Mouse (Mus musculus): ENCODE results near the gene Utrn. TPM values are rescaled to one million over a fixed set of nuclear protein-coding genes. Genes with fewer than 3 reads are reported as not detected.
A peak's percentile ranks its signal among the peaks of the same experiment; 100 is the strongest.

Utrn gene
- total and polyA plus RNA-seq, 2 experiments from 2014 or later: 48.4 to 61.6 TPM

DNA sequence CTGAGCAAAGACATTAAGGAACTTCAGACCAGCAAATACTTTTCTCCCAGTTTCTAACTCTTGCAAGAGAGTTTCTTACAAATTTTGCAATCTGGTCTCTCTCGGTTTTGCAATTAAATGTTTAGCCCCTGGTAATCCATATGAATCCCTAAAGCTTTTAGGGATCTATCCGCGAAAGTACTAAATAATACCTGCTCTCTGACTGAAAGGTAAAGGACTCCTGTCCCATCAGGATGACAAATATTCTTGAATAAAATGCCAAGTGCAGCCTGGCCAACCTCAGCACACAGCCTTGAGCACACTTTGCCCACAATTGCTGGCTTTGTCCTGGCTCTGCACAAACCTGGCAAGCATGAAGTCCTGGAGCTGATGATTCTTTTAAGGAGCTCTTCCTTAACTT lies 41.9 kb downstream of the Utrn start:
- Histone ChIP-seq H3K36me3 (replicated peaks; ENCODE audit: control insufficient read depth, insufficient read depth, low read length) (no peaks in the 10 kb centered on the region), H3K9ac (replicated peaks; ENCODE audit: low read depth, low read length) (no peak overlapping the region), H3K27me3 (ENCODE audit: control insufficient read depth, insufficient read depth, low read length) (no peaks in the 10 kb centered on the region), H3K4me3 (ENCODE audit: low read depth, low read length) (no peak overlapping the region), H3K4me1 (ENCODE audit: control insufficient read depth, insufficient read depth) (peaks cover 41% of the 10 kb centered on the region), H3K27ac (ENCODE audit: low read depth) (peak overlapping the region; percentile 43), H3K4me2 (ENCODE audit: low read depth, low read length) (no peak overlapping the region), H3K9me3 (replicated peaks; ENCODE audit: control insufficient read depth, low read length) (no peaks in the 10 kb centered on the region)
- WGBS: 78% methylated on average over 3 of the region's 3 CpGs
- ATAC-seq (ENCODE audit: insufficient read depth, low read depth): no peak
- no peak for DNase-seq (ENCODE audit: low spot score)
- TF ChIP-seq CTCF (IDR thresholded peaks at IDR 0.05; ENCODE audit: low read depth) (no peak), EP300 (IDR thresholded peaks at IDR 0.05; ENCODE audit: low read depth) (no peak)

- Histone ChIP-seq H3K9me3 (replicated peaks; ENCODE audit: control insufficient read depth, low read length) (no peaks in the 10 kb centered on the region), H3K4me3 (ENCODE audit: low read depth, low read length) (no peak overlapping the region), H3K4me1 (ENCODE audit: control insufficient read depth, insufficient read depth) (peaks cover 41% of the 10 kb centered on the region), H3K4me2 (ENCODE audit: low read depth, low read length) (peak overlapping the region; percentile 2; the same call in 1 of the 2 replicates), H3K27ac (ENCODE audit: low read depth) (peak overlapping the region; percentile 43), H3K36me3 (replicated peaks; ENCODE audit: control insufficient read depth, insufficient read depth, low read length) (no peaks in the 10 kb centered on the region), H3K9ac (replicated peaks; ENCODE audit: low read depth, low read length) (0 out of 2 replicates have a peak overlapping the region, but pooled peaks have one; percentile 5), H3K27me3 (ENCODE audit: control insufficient read depth, insufficient read depth, low read length) (no peaks in the 10 kb centered on the region)
- ATAC-seq (ENCODE audit: insufficient read depth, low read depth): no peak
- DNase-seq (ENCODE audit: low spot score): no peak
- 32% methylated on average over 6 of the region's 6 CpGs for WGBS
- no peak for TF ChIP-seq EP300 (IDR thresholded peaks at IDR 0.05; ENCODE audit: low read depth)
These were observed 42.3 kb downstream of the Utrn start for GRCm38 (mm10) chr10:12826760-12827281.

DNA sequence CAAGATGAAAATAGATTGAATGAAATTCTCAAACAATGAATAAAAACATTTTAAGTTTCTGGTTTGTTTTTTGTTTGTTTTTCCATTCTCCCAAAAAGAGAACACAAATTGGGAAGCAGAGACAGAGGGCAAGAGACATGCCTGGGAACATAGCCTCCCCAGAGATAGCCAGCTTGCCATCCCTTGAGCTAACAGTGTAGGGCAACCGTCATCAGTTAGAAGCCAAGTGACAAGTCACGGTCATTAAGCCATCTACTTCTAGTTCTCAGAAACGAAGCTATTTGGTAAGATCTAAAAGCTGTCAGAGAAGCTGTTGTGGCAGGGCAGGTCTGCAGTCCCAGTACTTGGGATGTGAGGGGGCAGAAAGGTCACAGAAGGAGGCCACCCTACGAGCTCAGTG lies 44.8 kb downstream of the Utrn start:
- WGBS: 59% methylated on average over 4 of the region's 4 CpGs
- no peak overlapping the region for H3K9ac ChIP-seq (replicated peaks; ENCODE audit: low read depth, low read length)
- no peak for TF ChIP-seq CTCF (IDR thresholded peaks at IDR 0.05; ENCODE audit: low read depth)
- TF ChIP-seq EP300 (IDR thresholded peaks at IDR 0.05; ENCODE audit: low read depth): no peak
- no peak for ATAC-seq (ENCODE audit: insufficient read depth, low read depth)
- H3K36me3 ChIP-seq (replicated peaks; ENCODE audit: control insufficient read depth, insufficient read depth, low read length): no peaks in the 10 kb centered on the region
- H3K4me3 ChIP-seq (ENCODE audit: low read depth, low read length): no peak overlapping the region
- peaks cover 44% of the 10 kb centered on the region for H3K4me1 ChIP-seq (ENCODE audit: control insufficient read depth, insufficient read depth)
- H3K4me2 ChIP-seq (ENCODE audit: low read depth, low read length): no peak overlapping the region
- no peak for DNase-seq (ENCODE audit: low spot score)
- H3K9me3 ChIP-seq (replicated peaks; ENCODE audit: control insufficient read depth, low read length): no peaks in the 10 kb centered on the region
- H3K27me3 ChIP-seq (ENCODE audit: control insufficient read depth, insufficient read depth, low read length): no peaks in the 10 kb centered on the region
- H3K27ac ChIP-seq (ENCODE audit: low read depth): no peak overlapping the region

- peak overlapping the region; percentile 8; the same call in 1 of the 2 replicates for H3K4me2 ChIP-seq (ENCODE audit: low read depth, low read length)
- ATAC-seq (ENCODE audit: insufficient read depth, low read depth): no peak
- H3K9me3 ChIP-seq (replicated peaks; ENCODE audit: control insufficient read depth, low read length): no peaks in the 10 kb centered on the region
- H3K36me3 ChIP-seq (replicated peaks; ENCODE audit: control insufficient read depth, insufficient read depth, low read length): no peaks in the 10 kb centered on the region
- H3K27ac ChIP-seq (ENCODE audit: low read depth): peak overlapping the region; percentile 43; the same call in 1 of the 2 replicates
- TF ChIP-seq CTCF (IDR thresholded peaks at IDR 0.05; ENCODE audit: low read depth): no peak
- no peak for TF ChIP-seq EP300 (IDR thresholded peaks at IDR 0.05; ENCODE audit: low read depth)
- DNase-seq (ENCODE audit: low spot score): no peak
- WGBS: 56% methylated on average over 15 of the region's 15 CpGs
- no peak overlapping the region for H3K9ac ChIP-seq (replicated peaks; ENCODE audit: low read depth, low read length)
- H3K4me1 ChIP-seq (ENCODE audit: control insufficient read depth, insufficient read depth): peaks cover 44% of the 10 kb centered on the region
- no peak overlapping the region for H3K4me3 ChIP-seq (ENCODE audit: low read depth, low read length)
- H3K27me3 ChIP-seq (ENCODE audit: control insufficient read depth, insufficient read depth, low read length): no peaks in the 10 kb centered on the region
These were observed 45.5 kb downstream of the Utrn start for GRCm38 (mm10) chr10:12823437-12824219.

DNA sequence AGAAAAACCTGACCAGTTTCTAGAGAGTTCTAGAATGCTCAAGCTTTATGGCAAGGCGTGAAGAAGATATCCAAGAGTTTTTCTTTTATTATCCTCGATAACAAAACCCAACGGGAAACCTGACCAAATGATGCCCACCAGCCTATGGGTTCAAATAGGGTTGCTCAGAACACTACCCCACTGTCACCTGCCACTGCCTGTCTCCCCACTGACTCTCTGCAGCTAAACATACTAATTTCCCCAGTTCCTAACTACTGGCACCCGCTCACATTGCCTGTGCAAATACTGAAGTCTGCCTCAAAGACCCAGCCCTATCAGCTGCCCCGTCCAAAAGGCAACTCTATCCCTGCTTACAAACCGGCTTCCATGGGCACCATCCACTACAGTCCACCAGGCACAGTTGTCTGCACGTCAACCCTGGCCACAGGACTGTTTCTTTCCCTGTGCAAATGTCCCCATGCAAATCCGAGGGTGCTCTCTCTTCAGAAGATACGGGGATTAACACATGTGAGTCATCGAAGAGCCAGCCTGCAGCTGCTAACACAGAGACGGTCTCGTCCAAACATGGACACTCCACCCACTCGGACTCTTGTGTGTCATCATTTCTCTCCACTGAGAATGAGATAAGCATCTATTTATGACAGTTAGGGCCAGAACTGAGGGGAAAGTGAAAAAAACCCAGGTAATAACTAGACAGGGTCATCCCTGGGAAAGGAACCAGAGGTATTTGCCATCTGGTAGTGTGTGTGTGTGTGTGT lies 48.0 kb downstream of the Utrn start:
- WGBS: 64% methylated on average over 13 of the region's 13 CpGs
- H3K4me2 ChIP-seq (ENCODE audit: low read depth, low read length): no peak overlapping the region
- DNase-seq (ENCODE audit: low spot score): no peak
- peaks cover 43% of the 10 kb centered on the region for H3K4me1 ChIP-seq (ENCODE audit: control insufficient read depth, insufficient read depth)
- no peak for ATAC-seq (ENCODE audit: insufficient read depth, low read depth)
- TF ChIP-seq EP300 (IDR thresholded peaks at IDR 0.05; ENCODE audit: low read depth) (no peak), CTCF (IDR thresholded peaks at IDR 0.05; ENCODE audit: low read depth) (no peak)
- no peak overlapping the region; the same call in 1 of the 2 replicates for H3K27ac ChIP-seq (ENCODE audit: low read depth)
- no peaks in the 10 kb centered on the region for H3K27me3 ChIP-seq (ENCODE audit: control insufficient read depth, insufficient read depth, low read length)
- H3K36me3 ChIP-seq (replicated peaks; ENCODE audit: control insufficient read depth, insufficient read depth, low read length): no peaks in the 10 kb centered on the region
- no peak overlapping the region for H3K9ac ChIP-seq (replicated peaks; ENCODE audit: low read depth, low read length)
- no peak overlapping the region for H3K4me3 ChIP-seq (ENCODE audit: low read depth, low read length)
- no peaks in the 10 kb centered on the region for H3K9me3 ChIP-seq (replicated peaks; ENCODE audit: control insufficient read depth, low read length)
